Mouse (Mus musculus): Measurements from ENCODE around the gene Gng2. TPM values are rescaled to one million over a fixed set of nuclear protein-coding genes. Genes with fewer than 3 reads are reported as not detected.

The Gng2 gene
- 9.1 and 9.2 TPM in 2 replicates for polyA plus RNA-seq (2012; rRNA removed)

DNA sequence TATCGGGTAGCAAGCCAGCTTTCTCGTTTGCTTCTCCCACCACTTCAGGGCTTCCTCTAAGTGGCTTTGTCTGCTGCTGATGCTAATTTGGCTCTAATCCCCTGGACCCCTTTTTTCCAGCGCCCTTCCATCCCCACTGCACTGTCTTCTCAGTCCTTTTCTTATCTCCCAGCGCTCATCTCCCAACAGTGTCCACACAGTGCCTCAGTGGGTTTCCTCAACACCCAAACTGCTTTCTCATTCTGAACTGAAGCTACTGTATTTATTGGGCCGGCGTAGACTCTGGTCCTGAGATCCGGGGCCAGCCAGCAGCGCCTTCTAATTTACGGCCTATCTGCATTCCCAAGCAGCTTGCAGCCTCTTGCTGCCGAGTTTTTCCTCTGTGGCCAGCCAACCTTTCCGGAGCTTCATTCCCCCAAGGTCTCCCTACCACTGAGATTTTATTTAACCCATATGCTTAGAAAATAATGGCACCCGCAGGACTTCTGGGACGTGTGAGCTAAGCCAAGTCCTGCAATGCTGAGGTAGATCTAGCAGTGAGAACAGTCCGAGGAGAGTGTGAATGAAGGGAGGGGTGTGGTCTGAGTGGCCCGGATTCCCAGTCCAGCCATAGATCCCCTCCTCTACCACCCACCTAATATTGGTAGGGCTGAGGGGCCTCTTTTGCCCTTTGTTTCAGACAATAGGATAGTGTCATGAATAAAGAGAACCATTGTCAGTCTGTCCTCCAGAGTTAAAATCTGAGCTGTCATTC, at the start of gene Gng2:
Gene Gng2 (minus strand): TSS at position 357 of the 754 bp plus-strand sequence.

DNA sequence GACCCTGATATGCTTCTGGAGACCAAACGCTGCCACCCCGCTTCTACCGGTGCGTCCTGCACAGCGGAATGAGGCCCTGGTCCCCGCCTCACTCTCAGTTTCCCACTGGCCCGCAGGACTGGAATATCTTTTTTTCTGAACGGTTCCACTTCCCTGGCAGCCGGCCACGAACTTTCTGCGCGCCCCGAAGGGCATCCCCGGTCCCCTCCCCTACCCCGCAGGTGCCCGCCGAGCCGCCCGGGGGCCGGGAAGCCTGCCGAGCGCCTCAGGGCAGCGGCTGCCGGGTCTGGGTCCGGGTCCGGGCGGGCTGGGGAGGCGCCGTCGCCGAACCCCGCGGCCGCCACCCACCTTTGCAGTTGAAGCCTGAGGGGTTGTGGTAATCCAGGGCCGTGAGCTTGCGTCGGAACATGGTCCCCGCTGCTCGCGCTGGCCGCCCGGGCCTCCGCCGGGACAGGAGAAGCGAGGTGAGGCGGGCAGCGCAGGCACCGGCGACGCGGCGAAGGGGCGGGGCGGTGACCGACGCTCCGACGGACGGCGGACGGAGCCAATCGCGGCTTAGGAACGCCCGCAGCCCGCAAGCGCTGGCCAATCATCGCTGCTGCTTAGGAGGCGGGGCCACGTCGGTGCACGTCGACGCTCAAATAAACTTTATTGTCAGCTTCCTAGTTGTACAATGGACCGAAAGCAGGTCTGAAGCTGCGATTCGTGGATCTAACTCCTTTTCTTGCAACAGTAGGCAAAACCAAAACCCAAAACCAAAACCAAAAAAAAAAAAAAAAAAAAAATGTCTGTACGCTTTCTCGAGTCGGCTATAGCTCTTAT, 153.9 kb downstream of the Gng2 start, which contains the start of gene Rtraf:
Gene Rtraf (minus strand): TSS at position 504 of the 822 bp plus-strand sequence.

Other genes with a start within 250 kb of the Gng2 start
- 5.2 and 5.6 TPM in 2 replicates for gene Nid2, start 226.4 kb downstream of the Gng2 start, polyA plus RNA-seq (2012; rRNA removed)
- 41.7 and 44.2 TPM in 2 replicates for gene Rtraf, start 153.8 kb downstream of the Gng2 start, polyA plus RNA-seq (2012; rRNA removed)
- 5.4 and 5.6 TPM in 2 replicates for gene Saysd1, start 160.9 kb upstream of the Gng2 start, polyA plus RNA-seq (2012; rRNA removed)
- 3.6 and 4.2 TPM in 2 replicates for gene Kcnk5, start 204.2 kb upstream of the Gng2 start, polyA plus RNA-seq (2012; rRNA removed)

Measured in liver, embryonic 18 days (tissue).